Mouse (Mus musculus): ENCODE measurements around the gene Uba1.
"Not testable (repeated sequence)": the region's sequence is repeated elsewhere in the genome, so short reads cannot be mapped to it uniquely, and the experiment has no call there.

DNA sequence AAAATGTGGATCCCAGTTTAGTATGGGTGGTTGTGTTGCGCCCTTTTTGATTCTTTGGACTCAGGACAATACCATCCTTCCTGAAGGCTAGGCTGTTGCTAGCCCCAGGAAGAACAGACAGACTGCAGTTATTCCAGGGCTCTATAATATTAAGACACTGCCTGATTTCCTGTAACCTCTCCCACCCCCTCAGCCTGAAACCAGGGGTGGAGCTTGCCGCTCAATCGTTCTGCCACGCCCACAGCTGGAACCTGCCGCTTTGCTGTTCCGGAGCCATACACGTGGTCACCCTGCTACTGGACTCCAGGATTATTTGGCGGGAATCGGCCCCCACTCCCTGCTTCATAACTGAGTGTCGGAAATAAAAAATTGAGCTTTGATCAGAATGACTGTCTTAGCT lies 71.9 kb downstream of the Uba1 start:
- TF ChIP-seq CHD2 (IDR thresholded peaks at IDR 0.05; ENCODE audit: low read depth, low read length); HCFC1 (IDR thresholded peaks at IDR 0.05; ENCODE audit: borderline replicate concordance, insufficient read depth, low read length); ZNF384 (IDR thresholded peaks at IDR 0.05; ENCODE audit: low read depth, low read length); MAFK (IDR thresholded peaks at IDR 0.05; ENCODE audit: insufficient read depth, low read depth, low read length); ZC3H11A (IDR thresholded peaks at IDR 0.05; ENCODE audit: borderline replicate concordance, low read depth, low read length): not testable (repeated sequence)
